Mouse (Mus musculus) fat pad, adult 2 months (tissue): ENCODE measurements around the gene Dpp9.

ENCODE experiments used
- DNase-seq: peaks from one replicate; pipeline ENCODE4 v3.0.0-alpha.2; 2011; ENCODE audit warnings: low read depth, low spot score; ENCODE audit errors: extremely low read depth

The Dpp9 gene

GRCm38 (mm10) chr17:56144546-56144945 lies 74.2 kb downstream of the Dpp9 start:
- no peak for DNase-seq

GRCm38 (mm10) chr17:56141702-56142605 lies 76.8 kb downstream of the Dpp9 start:
- no peak for DNase-seq

DNA sequence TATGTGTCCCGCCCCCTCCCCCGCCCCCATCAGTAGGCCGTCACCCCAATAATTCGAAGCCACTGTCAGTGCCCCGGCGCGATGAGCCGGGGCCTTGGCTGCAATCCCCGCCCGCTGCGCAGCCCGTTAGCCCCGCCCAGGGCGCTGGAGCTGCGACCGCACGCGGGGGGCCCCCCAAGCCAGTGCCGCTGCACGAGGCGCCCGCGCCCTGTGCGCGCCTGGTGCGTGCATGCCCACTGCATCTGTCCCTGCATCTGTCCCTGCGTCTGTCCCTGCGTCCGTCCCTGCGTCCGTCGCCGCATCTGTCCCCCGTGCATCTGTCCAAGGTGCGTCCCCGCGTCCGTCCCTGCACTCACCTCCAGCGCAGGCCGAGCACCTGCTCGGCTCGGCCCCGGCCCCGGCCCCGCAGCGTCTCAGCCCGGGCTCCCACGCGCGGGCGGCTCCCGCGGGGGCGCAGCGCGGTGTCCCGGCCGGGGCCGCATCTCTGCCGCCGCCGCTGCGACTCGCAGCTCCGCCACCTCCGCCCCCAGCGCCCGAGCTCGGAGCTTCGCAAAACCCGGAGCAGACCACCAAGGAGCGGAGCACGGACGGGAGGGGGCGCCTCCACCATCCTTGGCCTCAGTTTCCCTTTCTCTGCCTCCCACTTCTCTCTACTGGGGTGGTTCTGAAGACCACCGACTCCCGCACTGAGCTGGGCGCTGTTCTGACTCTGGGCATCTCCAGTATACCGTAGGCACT lies 78.7 kb downstream of the Dpp9 start, which contains the start of gene Sema6b:
Gene Sema6b (minus strand): TSS at position 486 of the 738 bp plus-strand sequence.
- DNase-seq: no peak

GRCm38 (mm10) chr17:56139355-56139754 lies 79.3 kb downstream of the Dpp9 start:
- no peak for DNase-seq

- DNase-seq: no peak
Measured at GRCm38 (mm10) chr17:56137839-56138613, 80.7 kb downstream of the Dpp9 start.
